Mouse (Mus musculus) MEL (cell line): ENCODE results near the gene Ubn1. TPM values are rescaled to one million over a fixed set of nuclear protein-coding genes. Genes with fewer than 3 reads are reported as not detected.

ENCODE experiments used
- DNase-seq: peaks from one replicate; pipeline ENCODE4 v3.0.0; 2011; ENCODE audit warnings: low read depth, low spot score
- H3K27ac ChIP-seq: 2 replicates; pipeline ENCODE4 v1.5.1; 2012; ENCODE audit warnings: low read depth, mild to moderate bottlenecking, control low read depth, low read length, moderate library complexity; ENCODE audit not compliant: control insufficient read depth
- H3K27me3 ChIP-seq, 2 experiments: fragments of 150-350 bp in 1 of 2; sonication (generic) in 1 of 2; 2 replicates each; pipeline ENCODE4 v1.6.1; 2012; ENCODE audit warnings: low read length in 2 of 2, mild to moderate bottlenecking in 2 of 2, improper control_type of control experiment in 1 of 2, moderate library complexity in 1 of 2; ENCODE audit not compliant: insufficient read depth in 2 of 2, control insufficient read depth in 1 of 2
- H3K36me3 ChIP-seq, 2 experiments: 2 replicates each; pipeline ENCODE4 v1.6.1; 2012 to 2014; ENCODE audit warnings: low read length in 2 of 2, improper control_type of control experiment in 1 of 2, inconsistent platforms in 1 of 2, mild to moderate bottlenecking in 1 of 2; ENCODE audit not compliant: insufficient read depth in 2 of 2, control insufficient read depth in 1 of 2
- H3K4me1 ChIP-seq, 2 experiments: fragments of 150-350 bp in 1 of 2; sonication (generic) in 1 of 2; 2 replicates each; pipeline ENCODE4 v1.6.1; 2012; ENCODE audit warnings: low read length in 2 of 2, improper control_type of control experiment in 1 of 2, mild to moderate bottlenecking in 1 of 2; ENCODE audit not compliant: insufficient read depth in 2 of 2, control insufficient read depth in 1 of 2
- H3K4me3 ChIP-seq, 2 experiments: fragments of 150-350 bp in 1 of 2; sonication (generic) in 1 of 2; 2 replicates each; pipeline ENCODE4 v1.5.1; 2012; ENCODE audit warnings: low read depth in 2 of 2, low read length in 2 of 2, mild to moderate bottlenecking in 2 of 2, moderate library complexity in 2 of 2, control low read depth in 1 of 2, improper control_type of control experiment in 1 of 2; ENCODE audit not compliant: control insufficient read depth in 1 of 2, insufficient read depth in 1 of 2
- H3K79me2 ChIP-seq: 2 replicates; pipeline ENCODE4 v1.6.1; 2012; ENCODE audit warnings: mild to moderate bottlenecking, low read length, moderate library complexity; ENCODE audit not compliant: control insufficient read depth, poor library complexity, insufficient read depth
- H3K9ac ChIP-seq: 2 replicates; pipeline ENCODE4 v1.6.1; 2012; ENCODE audit warnings: low read depth, mild to moderate bottlenecking, control low read depth, low read length, moderate library complexity; ENCODE audit not compliant: control insufficient read depth, poor library complexity, severe bottlenecking
- H3K9me3 ChIP-seq: fragments of 150-350 bp; sonication (generic); replicated peaks from 2 replicates; pipeline ENCODE4 v1.6.1; 2012; ENCODE audit warnings: mild to moderate bottlenecking, low read length, improper control_type of control experiment, moderate library complexity; ENCODE audit not compliant: insufficient read depth
- BHLHE40 ChIP-seq: IDR thresholded peaks from 2 replicates; pipeline ENCODE4 v1.6.1; 2012; ENCODE audit warnings: low read depth, mild to moderate bottlenecking, inconsistent platforms, low read length, improper control_type of control experiment, borderline replicate concordance
- CHD1 ChIP-seq: IDR thresholded peaks from 2 replicates; pipeline ENCODE4 v1.6.1; 2012; ENCODE audit warnings: low read depth, mild to moderate bottlenecking, inconsistent platforms, low read length, improper control_type of control experiment
- CHD2 ChIP-seq: IDR thresholded peaks from 2 replicates; pipeline ENCODE4 v1.6.1; 2011; ENCODE audit warnings: low read length, improper control_type of control experiment
- CTCF ChIP-seq, 3 experiments: IDR thresholded peaks in 2 of 3; conservative IDR thresholded peaks in 1 of 3; 2 replicates each; pipeline ENCODE4 v1.5.1; 2011 to 2012; ENCODE audit warnings: low read length in 3 of 3, low read depth in 2 of 3, mild to moderate bottlenecking in 2 of 3, improper control_type of control experiment in 1 of 3, inconsistent platforms in 1 of 3, mixed read lengths in 1 of 3, moderate library complexity in 1 of 3; ENCODE audit not compliant: control insufficient read depth in 1 of 3, insufficient read depth in 1 of 3, poor library complexity in 1 of 3, severe bottlenecking in 1 of 3
- E2F4 ChIP-seq: IDR thresholded peaks from 2 replicates; pipeline ENCODE4 v1.6.1; 2011; ENCODE audit warnings: low read depth, low read length, improper control_type of control experiment, borderline replicate concordance
- EP300 ChIP-seq, 2 experiments: IDR thresholded peaks; 2 replicates each; pipeline ENCODE4 v1.6.1; 2011; ENCODE audit warnings: improper control_type of control experiment in 2 of 2, low read length in 2 of 2, low read depth in 1 of 2, mild to moderate bottlenecking in 1 of 2
- ETS1 ChIP-seq: IDR thresholded peaks from 2 replicates; pipeline ENCODE4 v1.6.1; 2012; ENCODE audit warnings: low read depth, mild to moderate bottlenecking, inconsistent platforms, low read length, improper control_type of control experiment, moderate library complexity
- GATA1 ChIP-seq: IDR thresholded peaks from 2 replicates; pipeline ENCODE4 v1.6.1; 2011; ENCODE audit warnings: low read depth, low read length, improper control_type of control experiment
- HCFC1 ChIP-seq: IDR thresholded peaks from 2 replicates; pipeline ENCODE4 v1.6.1; 2012; ENCODE audit warnings: low read depth, mild to moderate bottlenecking, inconsistent platforms, low read length, improper control_type of control experiment, moderate library complexity
- JUND ChIP-seq: IDR thresholded peaks from 2 replicates; pipeline ENCODE4 v1.6.1; 2011; ENCODE audit warnings: low read depth, mild to moderate bottlenecking, improper control_type of control experiment, low read length
- KAT2A ChIP-seq: conservative IDR thresholded peaks from 2 replicates; pipeline ENCODE4 v1.6.1; 2012; ENCODE audit warnings: low read depth, low read length, improper control_type of control experiment, inconsistent platforms
- MAX ChIP-seq: IDR thresholded peaks from 2 replicates; pipeline ENCODE4 v1.6.1; 2011; ENCODE audit warnings: low read length, improper control_type of control experiment
- MEF2A ChIP-seq: IDR thresholded peaks from 2 replicates; pipeline ENCODE4 v1.6.1; 2014; ENCODE audit warnings: low read depth, mild to moderate bottlenecking, inconsistent platforms, low read length, improper control_type of control experiment; ENCODE audit not compliant: poor library complexity, insufficient replicate concordance, severe bottlenecking; ENCODE audit errors: extremely low read depth
- MXI1 ChIP-seq: IDR thresholded peaks from 2 replicates; pipeline ENCODE4 v1.6.1; 2011; ENCODE audit warnings: mild to moderate bottlenecking, low read depth, low read length, improper control_type of control experiment
- MYB ChIP-seq: IDR thresholded peaks from 2 replicates; pipeline ENCODE4 v1.6.1; 2011; ENCODE audit warnings: mild to moderate bottlenecking, low read depth, low read length, improper control_type of control experiment
- NELFE ChIP-seq: IDR thresholded peaks from 2 replicates; pipeline ENCODE4 v1.6.1; 2011; ENCODE audit warnings: low read depth, low read length, improper control_type of control experiment
- POLR2A ChIP-seq, 2 experiments: IDR thresholded peaks; 2 replicates each; pipeline ENCODE4 v1.6.1; 2011 to 2012; ENCODE audit warnings: low read length in 2 of 2, mild to moderate bottlenecking in 2 of 2, control low read depth in 1 of 2, improper control_type of control experiment in 1 of 2, low read depth in 1 of 2, moderate library complexity in 1 of 2; ENCODE audit not compliant: control insufficient read depth in 1 of 2, insufficient read depth in 1 of 2, poor library complexity in 1 of 2
- POLR2AphosphoS2 ChIP-seq: IDR thresholded peaks from 2 replicates; pipeline ENCODE4 v1.6.1; 2011; ENCODE audit warnings: low read length, improper control_type of control experiment
- POLR2AphosphoS5 ChIP-seq: IDR thresholded peaks from 2 replicates; pipeline ENCODE4 v1.6.1; 2012; ENCODE audit warnings: low read depth, borderline replicate concordance, mild to moderate bottlenecking, inconsistent platforms, low read length, moderate library complexity, mixed read lengths
- RCOR1 ChIP-seq: IDR thresholded peaks from 2 replicates; pipeline ENCODE4 v1.6.1; 2012; ENCODE audit warnings: low read depth, mild to moderate bottlenecking, inconsistent platforms, low read length, improper control_type of control experiment
- SIN3A ChIP-seq: IDR thresholded peaks from 2 replicates; pipeline ENCODE4 v1.6.1; 2012; ENCODE audit warnings: low read length, improper control_type of control experiment, inconsistent platforms
- SMC3 ChIP-seq: IDR thresholded peaks from 2 replicates; pipeline ENCODE4 v1.6.1; 2011; ENCODE audit warnings: low read depth, low read length, improper control_type of control experiment
- TAL1 ChIP-seq: IDR thresholded peaks from 2 replicates; pipeline ENCODE4 v1.6.1; 2012; ENCODE audit warnings: mild to moderate bottlenecking, inconsistent platforms, low read length, moderate library complexity, mixed read lengths
- TCF12 ChIP-seq: IDR thresholded peaks from 2 replicates; pipeline ENCODE4 v1.6.1; 2014; ENCODE audit warnings: low read depth, mild to moderate bottlenecking, inconsistent platforms, low read length, improper control_type of control experiment, moderate library complexity
- USF1 ChIP-seq: IDR thresholded peaks from 2 replicates; pipeline ENCODE4 v1.6.1; 2014; ENCODE audit warnings: low read depth, mild to moderate bottlenecking, inconsistent platforms, low read length, improper control_type of control experiment, moderate library complexity
- USF2 ChIP-seq, 2 experiments: IDR thresholded peaks; 2 replicates each; pipeline ENCODE4 v1.6.1; 2011 to 2012; ENCODE audit warnings: improper control_type of control experiment in 2 of 2, low read length in 2 of 2, borderline replicate concordance in 1 of 2, inconsistent platforms in 1 of 2, low read depth in 1 of 2, mild to moderate bottlenecking in 1 of 2; ENCODE audit not compliant: insufficient read depth in 1 of 2
- ZC3H11A ChIP-seq: IDR thresholded peaks from 2 replicates; pipeline ENCODE4 v1.6.1; 2012; ENCODE audit warnings: low read depth, mild to moderate bottlenecking, inconsistent platforms, low read length, improper control_type of control experiment
- ZNF384 ChIP-seq: IDR thresholded peaks from 2 replicates; pipeline ENCODE4 v1.6.1; 2012; ENCODE audit warnings: low read depth, mild to moderate bottlenecking, inconsistent platforms, low read length, improper control_type of control experiment
- polyA plus RNA-seq, 2 experiments: library from polyadenylated mRNA; stranded (reverse) in 1 of 2; unstranded in 1 of 2; fragments of >175 nt in 1 of 2; fragments of >200 nt in 1 of 2; gene quantifications; 2 replicates each; pipeline versions ENCODE4 v1.2.1 to v1.2.4; 2012; ENCODE audit warnings: low replicate concordance in 2 of 2, low read depth in 1 of 2; ENCODE audit not compliant: insufficient read length in 2 of 2, insufficient read depth in 1 of 2, missing spikeins in 1 of 2
- total RNA-seq: library from RNA; depleted of rRNA; stranded (reverse); fragments of 300-350 nt; gene quantifications from 2 replicates; pipeline ENCODE4 v1.2.3, GENCODE M21; 2012

Ubn1 gene
- total and polyA plus RNA-seq, 3 experiments, result 18.1 to 34.5 (median 24.9) TPM

DNA sequence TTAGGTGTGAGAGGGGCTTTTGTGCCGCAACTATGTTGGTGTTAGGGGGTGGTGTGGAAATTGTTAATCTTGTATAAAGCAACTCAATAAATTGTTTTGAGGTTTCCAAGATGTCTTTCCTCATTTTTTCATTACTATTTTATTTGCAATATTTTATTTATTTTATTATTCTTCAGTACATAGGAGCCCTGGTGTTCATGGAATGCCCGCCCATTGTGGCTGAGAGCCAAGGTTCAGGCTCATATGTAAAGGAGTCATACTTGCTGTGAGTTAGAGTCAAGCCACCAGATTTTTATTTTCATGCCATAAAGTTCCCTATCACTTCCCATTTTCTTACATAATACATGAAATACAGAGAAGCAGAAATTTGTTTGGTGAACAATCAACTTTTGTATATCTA, 36.3 kb downstream of the Ubn1 start:
- H3K27ac ChIP-seq, result no peak overlapping the region
- H3K4me1 ChIP-seq, result no peaks in the 10 kb centered on the region
- H3K9ac ChIP-seq, result no peak overlapping the region
- no peaks in the 10 kb centered on the region for H3K9me3 ChIP-seq
- TF ChIP-seq MAX (no peak), TCF12 (no peak), E2F4 (no peak), HCFC1 (no peak), ZNF384 (no peak), POLR2AphosphoS2 (no peak), TAL1 (no peak), GATA1 (no peak), EP300 (IDR thresholded peaks at IDR 0.05; ENCODE audit: low read depth in 1 of 2, low read length in 2 of 2) (no peak), CHD2 (no peak), RCOR1 (no peak), ZC3H11A (no peak), KAT2A (no peak), BHLHE40 (no peak), USF2 (IDR thresholded peaks at IDR 0.05; ENCODE audit: borderline replicate concordance in 1 of 2, insufficient read depth in 1 of 2, low read depth in 1 of 2, low read length in 2 of 2) (no peak), SMC3 (no peak), POLR2A (IDR thresholded peaks at IDR 0.05; ENCODE audit: control insufficient read depth in 1 of 2, insufficient read depth in 1 of 2, low read depth in 1 of 2, low read length in 2 of 2, poor library complexity in 1 of 2) (no peak), SIN3A (no peak)
- H3K4me3 ChIP-seq, result no peak overlapping the region
- no peak for DNase-seq
- no peaks in the 10 kb centered on the region for H3K27me3 ChIP-seq
- peaks cover 0 to 4% of the 10 kb centered on the region in 2 experiments; a peak in 1 of 4 replicates for H3K36me3 ChIP-seq
- H3K79me2 ChIP-seq, result no peaks in the 10 kb centered on the region

DNA sequence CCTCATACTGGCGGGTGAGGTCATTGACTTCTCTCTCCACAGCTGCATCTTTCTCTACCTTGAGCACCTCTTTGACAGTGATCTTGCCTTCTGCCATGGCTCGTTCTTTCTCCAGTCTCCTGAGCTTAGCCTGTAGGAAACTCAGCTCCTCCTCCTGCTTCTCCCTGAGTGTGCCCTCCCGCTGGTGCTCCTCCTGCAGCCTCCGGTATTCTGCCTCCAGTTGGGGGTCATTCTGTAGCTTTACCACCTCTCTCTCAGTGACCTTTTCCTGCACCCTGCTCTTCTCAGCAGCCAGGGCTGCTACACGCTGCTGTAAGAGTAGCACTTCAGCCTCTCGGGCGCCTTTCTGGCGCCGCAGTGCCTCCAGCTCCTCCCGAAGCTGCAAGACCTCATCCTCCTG, 39.2 kb downstream of the Ubn1 start:
- no peak overlapping the region for H3K9ac ChIP-seq
- peaks cover 0 to 2% of the 10 kb centered on the region in 2 experiments; a peak in 1 of 4 replicates for H3K36me3 ChIP-seq
- DNase-seq, result no peak
- H3K4me1 ChIP-seq, result no peaks in the 10 kb centered on the region
- no peaks in the 10 kb centered on the region for H3K79me2 ChIP-seq
- H3K27ac ChIP-seq, result no peak overlapping the region
- TF ChIP-seq MYB (no peak), E2F4 (no peak), JUND (no peak), MXI1 (no peak), ETS1 (no peak), SMC3 (no peak), NELFE (no peak), POLR2AphosphoS5 (no peak), CTCF (IDR thresholded peaks at IDR 0.05 in 2 of 3, conservative IDR thresholded peaks at IDR 0.05 in 1 of 3; ENCODE audit: control insufficient read depth in 1 of 3, insufficient read depth in 1 of 3, low read depth in 2 of 3, low read length in 3 of 3, poor library complexity in 1 of 3, severe bottlenecking in 1 of 3) (no peak), MEF2A (no peak), CHD1 (no peak), USF1 (no peak)
- H3K27me3 ChIP-seq, result no peaks in the 10 kb centered on the region
- H3K9me3 ChIP-seq, result no peaks in the 10 kb centered on the region
- no peak overlapping the region for H3K4me3 ChIP-seq
